Mouse (Mus musculus) forebrain, embryonic 15.5 days (tissue): ENCODE data around the gene Gpr171. TPM values are rescaled to one million over a fixed set of nuclear protein-coding genes. Genes with fewer than 3 reads are reported as not detected.

ENCODE experiments used
- ATAC-seq: fragments of 200-750 bp; cut with Nextera tagmentation; replicated peaks from 2 replicates; pipeline ENCODE4 v1.8.0; 2017; ENCODE audit warnings: mild to moderate bottlenecking, moderate TSS enrichment, moderate library complexity
- H3K27ac ChIP-seq: fragments of 300-500 bp; sonication (generic); replicated peaks from 2 replicates; pipeline ENCODE4 v1.5.1; 2015; ENCODE audit warnings: mild to moderate bottlenecking, inconsistent platforms
- H3K27me3 ChIP-seq: fragments of 300-500 bp; sonication (generic); 2 replicates; pipeline ENCODE4 v1.6.1; 2015; ENCODE audit warnings: inconsistent platforms
- H3K36me3 ChIP-seq: fragments of 300-500 bp; sonication (generic); 2 replicates; pipeline ENCODE4 v1.6.1; 2015; ENCODE audit warnings: mild to moderate bottlenecking, inconsistent platforms
- H3K4me1 ChIP-seq: fragments of 300-500 bp; sonication (generic); 2 replicates; pipeline ENCODE4 v1.6.1; 2015; ENCODE audit warnings: inconsistent platforms
- H3K4me2 ChIP-seq: fragments of 300-500 bp; sonication (generic); replicated peaks from 2 replicates; pipeline ENCODE4 v1.6.1; 2015; ENCODE audit warnings: mild to moderate bottlenecking, inconsistent platforms
- H3K4me3 ChIP-seq: fragments of 300-500 bp; sonication (generic); 2 replicates; pipeline ENCODE4 v1.5.1; 2015; ENCODE audit warnings: mild to moderate bottlenecking, inconsistent platforms
- H3K9ac ChIP-seq: fragments of 300-500 bp; sonication (generic); replicated peaks from 2 replicates; pipeline ENCODE4 v1.6.1; 2015; ENCODE audit warnings: mild to moderate bottlenecking, inconsistent platforms
- H3K9me3 ChIP-seq: fragments of 300-500 bp; sonication (generic); 2 replicates; pipeline ENCODE4 v1.6.1; 2016; ENCODE audit warnings: inconsistent platforms
- WGBS: fragments of 180-500 bp; shearing (Covaris S2); methylation state at CpG from one replicate; pipeline ENCODE4 v1.1.7; 2015; ENCODE audit warnings: mixed read lengths; 5-methylcytosine and 5-hydroxymethylcytosine counted together
- polyA plus RNA-seq: library from polyadenylated mRNA; unstranded; fragments of >200 nt; fragmentation: Nextera tagmentation; extraction: Ambion mirVana; gene quantifications from 2 replicates; pipeline ENCODE4 v1.2.1, GENCODE M21; 2015

Gpr171 gene
- polyA plus RNA-seq, 1 experiment from 2014 or later: 1.0 TPM

- H3K4me2 ChIP-seq: no peak overlapping the region
- no peak overlapping the region for H3K4me3 ChIP-seq
- no peak overlapping the region for H3K27ac ChIP-seq
- H3K4me1 ChIP-seq: no peaks in the 10 kb centered on the region
- no peaks in the 10 kb centered on the region for H3K27me3 ChIP-seq
- 75% methylated on average over 8 of the region's 8 CpGs for WGBS
- H3K9ac ChIP-seq: no peak overlapping the region
- H3K36me3 ChIP-seq: no peaks in the 10 kb centered on the region
- H3K9me3 ChIP-seq: no peaks in the 10 kb centered on the region
- ATAC-seq: no peak
Observed at GRCm38 (mm10) chr3:59066558-59067294, 34.9 kb downstream of the Gpr171 start.

GRCm38 (mm10) chr3:59065937-59066336 is 35.7 kb downstream of the Gpr171 start:
- Histone ChIP-seq H3K9ac (no peak overlapping the region), H3K27me3 (no peaks in the 10 kb centered on the region), H3K4me3 (no peak overlapping the region), H3K36me3 (no peaks in the 10 kb centered on the region), H3K27ac (no peak overlapping the region), H3K9me3 (no peaks in the 10 kb centered on the region), H3K4me1 (no peaks in the 10 kb centered on the region), H3K4me2 (no peak overlapping the region)
- no peak for ATAC-seq
- WGBS: 87% methylated on average over 3 of the region's 3 CpGs

- 98% methylated on average over 4 of the region's 4 CpGs for WGBS
- no peak overlapping the region for H3K4me3 ChIP-seq
- ATAC-seq: no peak
Observed at GRCm38 (mm10) chr3:59063431-59063830, 38.2 kb downstream of the Gpr171 start.

DNA sequence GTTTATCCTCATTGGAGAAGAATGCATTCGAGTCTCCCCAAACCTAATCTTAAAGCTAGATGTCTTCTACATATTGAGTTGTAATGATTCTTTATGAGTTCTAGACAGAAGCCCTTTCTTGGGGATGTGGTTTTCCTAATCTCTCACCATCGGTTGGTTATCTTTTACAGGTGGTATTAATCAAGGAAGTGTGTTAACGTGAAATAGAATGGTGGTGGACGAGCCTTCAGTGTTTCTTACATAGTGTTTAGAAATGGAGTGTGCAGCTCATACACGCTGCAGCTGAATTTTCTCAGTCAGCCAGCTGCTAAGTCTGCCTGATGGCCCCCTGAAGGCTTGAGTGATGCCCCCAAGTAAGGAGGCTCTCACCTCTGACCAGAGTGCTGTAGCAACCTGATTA is 39.5 kb downstream of the Gpr171 start:
- Histone ChIP-seq H3K9me3 (no peaks in the 10 kb centered on the region), H3K4me3 (no peak overlapping the region), H3K4me1 (0 out of 2 replicates have a peak, but pooled peaks cover 3% of the 10 kb centered on the region), H3K27me3 (no peaks in the 10 kb centered on the region), H3K36me3 (no peaks in the 10 kb centered on the region), H3K4me2 (no peak overlapping the region), H3K27ac (no peak overlapping the region), H3K9ac (no peak overlapping the region)
- 70% methylated on average over 5 of the region's 5 CpGs for WGBS
- ATAC-seq: no peak

More at GRCm38 (mm10) chr3:59063431-59063830, 38.2 kb downstream of the Gpr171 start:
- no peak overlapping the region for H3K9ac ChIP-seq
- no peaks in the 10 kb centered on the region for H3K36me3 ChIP-seq
- H3K4me1 ChIP-seq: 0 out of 2 replicates have a peak, but pooled peaks cover 3% of the 10 kb centered on the region
- H3K4me2 ChIP-seq: no peak overlapping the region
- no peaks in the 10 kb centered on the region for H3K9me3 ChIP-seq
- H3K27ac ChIP-seq: no peak overlapping the region
- H3K27me3 ChIP-seq: no peaks in the 10 kb centered on the region

DNA sequence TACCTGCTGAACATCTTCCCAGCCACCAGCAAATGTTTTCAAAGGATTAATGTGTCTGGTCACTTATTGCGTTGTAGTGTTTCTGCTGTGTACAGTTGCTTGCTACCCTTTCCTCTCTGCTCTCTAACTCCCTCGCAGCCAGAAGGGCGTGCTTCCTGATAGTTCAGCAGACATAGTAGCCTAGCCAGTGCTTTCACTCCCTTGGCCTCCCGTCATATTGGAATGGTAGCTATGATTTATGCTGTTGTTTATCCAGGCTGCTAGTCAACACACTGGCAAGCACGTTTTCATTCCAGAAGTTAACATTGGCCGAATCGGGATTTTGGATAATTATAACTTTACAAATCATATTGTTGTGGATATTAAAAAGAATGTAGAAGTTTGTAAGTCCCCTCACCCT is 41.5 kb downstream of the Gpr171 start:
- Histone ChIP-seq H3K27ac (no peak overlapping the region), H3K36me3 (no peaks in the 10 kb centered on the region), H3K9me3 (no peaks in the 10 kb centered on the region), H3K4me1 (0 out of 2 replicates have a peak, but pooled peaks cover 3% of the 10 kb centered on the region), H3K27me3 (no peaks in the 10 kb centered on the region), H3K4me3 (no peak overlapping the region), H3K4me2 (no peak overlapping the region), H3K9ac (no peak overlapping the region)
- WGBS: 93% methylated on average over 7 of the region's 7 CpGs
- ATAC-seq: no peak

GRCm38 (mm10) chr3:59059022-59059541 is 42.5 kb downstream of the Gpr171 start:
- no peaks in the 10 kb centered on the region for H3K9me3 ChIP-seq
- peak; percentile 95 for ATAC-seq
- H3K36me3 ChIP-seq: no peaks in the 10 kb centered on the region
- H3K4me2 ChIP-seq: no peak overlapping the region; the same call in 1 of the 2 replicates
- no peak overlapping the region for H3K27ac ChIP-seq
- under 1% methylated on average over 7 of the region's 7 CpGs for WGBS
- H3K4me3 ChIP-seq: no peak overlapping the region
- no peaks in the 10 kb centered on the region for H3K27me3 ChIP-seq
- H3K9ac ChIP-seq: no peak overlapping the region
- 0 out of 2 replicates have a peak, but pooled peaks cover 3% of the 10 kb centered on the region for H3K4me1 ChIP-seq

DNA sequence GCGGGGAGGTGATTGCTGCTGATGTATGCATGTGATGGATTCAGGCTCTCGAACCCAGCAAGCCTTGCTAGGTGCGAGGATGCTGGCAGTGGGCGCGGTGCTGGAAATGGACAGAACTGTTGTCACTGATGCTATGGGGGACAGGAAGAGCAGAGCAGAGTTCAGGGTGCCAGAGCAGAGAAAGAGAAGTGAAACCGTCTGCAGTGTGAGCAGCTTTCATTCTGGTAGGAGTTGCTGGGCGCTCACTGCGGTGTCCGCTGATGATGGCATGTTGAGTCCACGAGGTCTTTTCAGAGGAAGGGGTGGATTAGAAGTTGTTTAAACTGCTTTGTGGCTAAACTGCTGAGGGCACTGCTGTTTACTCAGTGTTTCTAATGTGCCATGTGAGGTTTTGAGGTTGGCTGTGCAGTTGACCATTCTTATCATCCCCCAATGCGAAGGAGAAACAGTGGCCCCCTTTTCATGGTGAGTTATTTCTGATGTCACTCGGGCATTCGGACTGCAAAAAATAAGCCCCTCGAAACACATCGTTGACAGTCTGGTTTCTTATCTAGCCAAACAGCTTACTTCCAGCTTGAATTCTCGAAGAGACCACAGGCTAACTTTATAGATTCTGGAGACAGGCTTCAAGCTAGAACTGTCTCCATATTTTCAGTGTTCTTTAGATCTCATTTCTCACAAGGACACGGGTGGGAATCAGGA is 46.6 kb downstream of the Gpr171 start:
- H3K36me3 ChIP-seq: no peaks in the 10 kb centered on the region
- ATAC-seq: no peak
- WGBS: 86% methylated on average over 17 of the region's 17 CpGs

More for the DNA sequence above, 46.6 kb downstream of the Gpr171 start:
- no peak overlapping the region for H3K27ac ChIP-seq
- no peak overlapping the region for H3K4me3 ChIP-seq
- no peak overlapping the region for H3K4me2 ChIP-seq
- H3K4me1 ChIP-seq: 0 out of 2 replicates have a peak, but pooled peaks cover 3% of the 10 kb centered on the region
- H3K9ac ChIP-seq: no peak overlapping the region
- H3K27me3 ChIP-seq: no peaks in the 10 kb centered on the region
- H3K9me3 ChIP-seq: no peaks in the 10 kb centered on the region

Other genes starting within 250 kb of the Gpr171 start
- gene Clrn1, start 216.5 kb downstream of the Gpr171 start, polyA plus RNA-seq: 1.4 and 1.6 TPM in 2 replicates
- gene Med12l, start 96.0 kb downstream of the Gpr171 start, polyA plus RNA-seq: 3.3 and 3.5 TPM in 2 replicates
- gene P2ry14, start 51.8 kb upstream of the Gpr171 start, polyA plus RNA-seq: 3.0 and 3.5 TPM in 2 replicates
- gene Gpr87, start 93.3 kb upstream of the Gpr171 start, polyA plus RNA-seq: 0.15 TPM in 1 of 2 replicates, not detected in the other
- gene P2ry13, start 109.1 kb upstream of the Gpr171 start, polyA plus RNA-seq: 1.5 and 1.7 TPM in 2 replicates
- gene P2ry12, start 161.1 kb upstream of the Gpr171 start, polyA plus RNA-seq: 8.0 and 10.6 TPM in 2 replicates
- 1.9 and 2.4 TPM in 2 replicates for gene Igsf10, start 242.6 kb upstream of the Gpr171 start, polyA plus RNA-seq